Mouse (Mus musculus) limb, embryonic 11.5 days (tissue): ENCODE results near the gene Ctrc. TPM values are rescaled to one million over a fixed set of nuclear protein-coding genes. Genes with fewer than 3 reads are reported as not detected.
A peak's percentile ranks its signal among the peaks of the same experiment; 100 is the strongest.

Experiments used
- ATAC-seq: fragments of 200-750 bp; cut with Nextera tagmentation; 2 replicates; pipeline ENCODE4 v1.8.0; 2017; ENCODE audit warnings: low read depth; ENCODE audit not compliant: insufficient number of reproducible peaks, low FRiP score, low TSS enrichment
- DNase-seq: peaks from one replicate; pipeline ENCODE4 v3.0.0-alpha.2; 2015; ENCODE audit warnings: low spot score
- H3K27ac ChIP-seq: fragments of 300-500 bp; sonication (generic); replicated peaks from 2 replicates; pipeline ENCODE4 v1.5.1; 2014; ENCODE audit warnings: low read depth, mild to moderate bottlenecking, low read length
- H3K27me3 ChIP-seq: fragments of 300-500 bp; sonication (generic); 2 replicates; pipeline ENCODE4 v1.6.1; 2014; ENCODE audit warnings: mild to moderate bottlenecking, low read length, mixed read lengths; ENCODE audit not compliant: control insufficient read depth, insufficient read depth
- H3K36me3 ChIP-seq: fragments of 300-500 bp; sonication (generic); 2 replicates; pipeline ENCODE4 v1.6.1; 2014; ENCODE audit warnings: mild to moderate bottlenecking, low read length, moderate library complexity, mixed read lengths; ENCODE audit not compliant: control insufficient read depth, insufficient read depth
- H3K4me1 ChIP-seq: fragments of 300-500 bp; sonication (generic); 2 replicates; pipeline ENCODE4 v1.6.1; 2014; ENCODE audit warnings: low read length, mixed read lengths; ENCODE audit not compliant: control insufficient read depth, insufficient read depth
- H3K4me2 ChIP-seq: fragments of 300-500 bp; sonication (generic); 2 replicates; pipeline ENCODE4 v1.6.1; 2014; ENCODE audit warnings: low read depth, mild to moderate bottlenecking, moderate library complexity; ENCODE audit not compliant: severe bottlenecking
- H3K4me3 ChIP-seq: fragments of 300-500 bp; sonication (generic); 2 replicates; pipeline ENCODE4 v1.5.1; 2014; ENCODE audit warnings: low read depth, low read length
- H3K9ac ChIP-seq: fragments of 300-500 bp; sonication (generic); 2 replicates; pipeline ENCODE4 v1.6.1; 2014; ENCODE audit warnings: mild to moderate bottlenecking, low read length
- H3K9me3 ChIP-seq: fragments of 300-500 bp; sonication (generic); 2 replicates; pipeline ENCODE4 v1.6.1; 2016; ENCODE audit warnings: low read length; ENCODE audit not compliant: control insufficient read depth
- WGBS: fragments of 180-500 bp; shearing (Covaris S2); extraction: QIAGEN DNeasy Blood & Tissue Kit; methylation state at CpG from one replicate; pipeline ENCODE4 v1.1.7; 2014; 5-methylcytosine and 5-hydroxymethylcytosine counted together
- polyA plus RNA-seq: library from polyadenylated mRNA; unstranded; fragments of >200 nt; fragmentation: Nextera tagmentation; extraction: Ambion mirVana; gene quantifications from 2 replicates; pipeline ENCODE4 v1.2.1, GENCODE M21; 2014

The Ctrc gene
- polyA plus RNA-seq, 1 experiment from 2014 or later: not detected

DNA sequence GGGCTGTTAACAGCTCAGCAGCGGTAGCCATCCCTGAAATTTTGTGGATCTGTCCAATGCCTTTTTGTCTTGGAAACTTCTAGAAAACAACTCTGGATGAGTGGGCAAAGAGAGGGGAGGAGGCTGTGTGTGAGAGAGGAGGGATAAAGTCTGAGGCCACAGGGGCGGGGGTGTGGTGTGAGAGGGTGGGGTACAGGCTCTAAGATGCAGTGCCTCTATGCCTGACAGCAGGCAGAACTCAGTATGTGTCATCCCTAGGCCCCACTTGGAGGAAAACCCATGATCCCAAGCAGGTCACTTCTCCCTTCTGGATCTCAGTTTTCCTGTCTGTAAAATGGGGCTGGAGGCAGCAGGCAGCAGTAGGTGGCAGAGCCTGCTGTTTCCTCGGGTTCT lies 25.2 kb upstream of the Ctrc start:
- ATAC-seq (no peak), DNase-seq (no peak)
- Histone ChIP-seq H3K4me1 (peaks cover 10% of the 10 kb centered on the region), H3K27me3 (no peaks in the 10 kb centered on the region), H3K27ac (no peak overlapping the region), H3K4me3 (no peak overlapping the region), H3K36me3 (no peaks in the 10 kb centered on the region), H3K4me2 (no peak overlapping the region), H3K9me3 (no peaks in the 10 kb centered on the region), H3K9ac (no peak overlapping the region)
- 88% methylated on average over 3 of the region's 3 CpGs for WGBS

DNA sequence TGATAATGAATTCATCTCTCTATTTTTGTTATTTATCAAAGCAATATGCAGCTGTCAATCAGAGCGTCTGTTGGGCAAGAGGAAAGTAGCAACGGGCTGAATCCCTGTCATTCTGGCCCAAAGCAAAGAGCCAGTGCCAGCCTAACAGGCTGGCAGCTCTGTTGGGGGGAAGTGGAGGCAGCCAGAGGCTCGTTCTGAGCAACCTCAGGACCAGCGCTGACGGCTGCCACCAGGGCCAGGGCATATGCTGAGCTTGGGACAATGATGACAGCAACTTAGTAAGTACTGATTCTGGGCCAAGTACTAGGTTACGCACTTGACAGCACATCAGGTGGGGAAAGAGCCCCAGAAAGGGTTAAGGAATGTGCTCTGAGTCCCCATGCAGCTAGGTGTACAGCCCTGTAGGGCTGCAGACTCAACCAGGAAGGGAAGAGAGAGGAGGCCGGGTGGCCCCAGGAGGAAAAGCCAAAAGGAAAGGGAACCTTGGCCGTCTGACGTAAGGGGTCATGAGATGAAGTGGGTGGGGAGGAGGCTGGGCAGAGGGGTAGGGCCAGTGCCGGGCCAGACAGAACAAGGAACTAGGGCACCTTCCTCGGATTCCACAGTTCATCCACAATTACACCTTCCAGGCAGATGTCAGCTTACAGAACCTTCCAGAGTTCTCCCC lies 24.6 kb upstream of the Ctrc start:
- H3K36me3 ChIP-seq: no peaks in the 10 kb centered on the region
- no peak overlapping the region for H3K27ac ChIP-seq
- H3K4me2 ChIP-seq: no peak overlapping the region
- WGBS: 76% methylated on average over 11 of the region's 11 CpGs
- peaks cover 10% of the 10 kb centered on the region for H3K4me1 ChIP-seq
- no peak overlapping the region for H3K4me3 ChIP-seq
- DNase-seq (no peak), ATAC-seq (no peak)
- no peaks in the 10 kb centered on the region for H3K27me3 ChIP-seq
- H3K9ac ChIP-seq: 0 out of 2 replicates have a peak overlapping the region, but pooled peaks have one; percentile 17
- H3K9me3 ChIP-seq: no peaks in the 10 kb centered on the region

DNA sequence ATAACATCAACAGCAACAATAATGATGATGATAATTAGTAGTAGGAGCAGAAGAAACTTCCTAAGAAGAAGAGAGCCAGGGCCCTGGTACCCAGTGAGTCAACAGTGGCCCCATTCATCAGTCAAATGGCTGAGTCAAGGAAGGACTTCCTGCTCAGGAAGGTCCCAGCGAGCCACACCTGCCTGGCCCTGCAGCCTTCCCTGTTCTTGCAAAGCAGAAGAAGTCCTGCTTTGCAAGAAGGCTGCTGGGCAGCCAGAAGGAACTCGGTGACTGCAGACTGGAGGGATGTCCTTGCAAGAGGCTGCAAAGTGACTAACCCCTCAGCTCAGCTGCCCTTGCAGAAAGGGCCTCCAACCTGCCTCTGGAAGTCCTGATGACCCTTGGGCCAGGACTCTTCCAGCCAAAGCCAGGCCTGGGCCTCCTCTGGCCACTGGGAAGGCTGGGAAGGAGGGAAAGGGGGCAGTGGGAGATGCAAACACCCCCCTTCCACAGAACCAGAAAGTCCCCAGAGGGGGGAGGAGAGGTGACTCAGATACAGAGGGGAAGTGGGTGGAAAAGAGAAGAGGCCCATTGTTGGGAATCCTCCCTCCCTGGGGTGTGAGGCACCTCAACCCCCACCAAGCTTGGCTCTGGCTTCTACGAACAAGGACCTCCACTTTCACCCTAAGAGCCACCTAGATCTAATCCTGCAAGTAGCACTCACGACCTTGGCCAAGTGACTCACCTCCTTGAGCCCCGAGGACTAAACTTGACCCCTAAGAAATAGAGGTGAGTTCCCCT lies 23.5 kb upstream of the Ctrc start:
- DNase-seq: no peak
- Histone ChIP-seq H3K4me1 (peaks cover 6% of the 10 kb centered on the region; the same call in 1 of the 2 replicates), H3K27me3 (no peaks in the 10 kb centered on the region), H3K36me3 (no peaks in the 10 kb centered on the region), H3K4me2 (no peak overlapping the region), H3K4me3 (no peak overlapping the region), H3K9ac (no peak overlapping the region), H3K27ac (no peak overlapping the region), H3K9me3 (no peaks in the 10 kb centered on the region)
- no peak for ATAC-seq
- WGBS: 86% methylated on average over 5 of the region's 5 CpGs

DNA sequence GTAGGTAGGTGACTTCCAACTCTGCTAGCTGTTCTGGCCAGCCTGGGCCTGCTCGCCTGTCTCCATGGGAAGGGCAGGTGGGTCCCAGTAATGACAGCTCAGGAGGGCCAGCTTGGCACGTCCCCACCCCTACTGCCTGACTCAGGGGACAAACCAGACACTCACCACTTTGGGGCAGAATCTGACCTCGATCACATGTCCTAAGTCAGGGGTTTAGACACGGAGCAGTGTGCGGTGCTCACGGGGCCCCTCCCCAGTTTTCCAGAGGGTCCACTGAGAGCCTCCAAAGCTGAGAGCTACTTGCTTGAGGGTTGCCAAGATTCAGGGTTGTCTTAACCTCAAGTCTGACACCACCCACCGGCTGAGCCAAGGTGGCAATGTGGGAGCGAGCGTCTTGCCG lies 21.9 kb upstream of the Ctrc start:
- H3K9me3 ChIP-seq: no peaks in the 10 kb centered on the region
- no peak overlapping the region for H3K9ac ChIP-seq
- H3K4me1 ChIP-seq: peaks cover 3% of the 10 kb centered on the region; the same call in 1 of the 2 replicates
- H3K27me3 ChIP-seq: no peaks in the 10 kb centered on the region
- DNase-seq (no peak), ATAC-seq (no peak)
- H3K27ac ChIP-seq: no peak overlapping the region
- no peak overlapping the region for H3K4me3 ChIP-seq
- 77% methylated on average over 10 of the region's 10 CpGs for WGBS
- no peaks in the 10 kb centered on the region for H3K36me3 ChIP-seq
- H3K4me2 ChIP-seq: no peak overlapping the region

DNA sequence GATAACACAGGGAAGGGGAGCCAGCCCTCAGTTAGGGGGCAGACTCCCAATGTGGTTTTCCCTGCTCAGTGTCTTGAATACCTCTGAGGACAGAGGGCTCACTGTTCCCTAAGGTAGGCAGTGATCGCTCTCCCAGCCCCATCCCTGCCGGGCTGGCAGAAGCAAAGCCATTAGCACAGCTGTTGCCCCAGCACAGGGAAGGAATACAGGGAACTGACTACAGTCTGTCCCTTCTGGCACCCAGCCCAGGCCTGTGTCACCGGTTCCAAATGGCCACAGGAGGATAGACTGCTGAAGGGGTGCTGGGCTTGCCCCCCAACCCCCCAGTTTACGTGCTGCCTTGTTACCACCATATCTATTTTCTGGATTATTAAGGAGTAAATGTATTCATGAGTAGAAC lies 21.3 kb upstream of the Ctrc start:
- ATAC-seq: no peak
- no peak overlapping the region for H3K4me3 ChIP-seq

DNA sequence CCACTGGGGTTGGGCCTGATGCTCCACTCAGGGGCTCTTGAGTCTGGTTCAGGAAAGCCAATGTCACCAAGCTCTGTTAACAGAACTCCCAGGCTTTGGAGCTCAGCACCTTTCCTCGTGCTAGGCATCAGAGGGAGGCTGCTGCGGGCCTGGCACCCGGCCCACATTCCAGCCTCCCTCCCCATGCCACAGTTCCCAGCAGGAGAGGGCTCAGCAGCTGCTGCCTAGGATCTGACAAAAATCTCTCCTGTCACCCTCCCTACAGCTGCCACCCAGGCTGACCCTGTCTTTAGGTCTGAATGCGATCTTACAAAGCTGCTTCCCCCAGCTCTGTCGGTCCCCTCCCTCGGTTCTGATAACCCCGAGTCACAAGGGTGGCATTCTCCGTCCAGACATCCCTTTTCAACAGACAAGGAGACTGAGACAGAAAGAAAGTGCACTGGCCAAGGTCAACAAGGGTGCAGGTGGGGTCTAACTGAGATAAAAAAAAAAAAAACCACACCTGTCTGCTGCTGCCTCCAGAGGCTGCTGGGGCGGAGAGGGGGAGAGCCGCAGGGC lies 20.9 kb upstream of the Ctrc start:
- Histone ChIP-seq H3K4me3 (no peak overlapping the region), H3K27ac (no peak overlapping the region), H3K27me3 (no peaks in the 10 kb centered on the region), H3K4me2 (no peak overlapping the region), H3K36me3 (no peaks in the 10 kb centered on the region), H3K4me1 (peaks cover 2% of the 10 kb centered on the region; the same call in 1 of the 2 replicates), H3K9ac (no peak overlapping the region), H3K9me3 (no peaks in the 10 kb centered on the region)
- 42% methylated on average over 10 of the region's 10 CpGs for WGBS
- ATAC-seq (no peak), DNase-seq (no peak)

More for the DNA sequence above, 21.3 kb upstream of the Ctrc start:
- no peak overlapping the region for H3K4me2 ChIP-seq
- no peaks in the 10 kb centered on the region for H3K27me3 ChIP-seq
- 51% methylated on average over 4 of the region's 4 CpGs for WGBS
- no peaks in the 10 kb centered on the region for H3K9me3 ChIP-seq
- H3K36me3 ChIP-seq: no peaks in the 10 kb centered on the region
- H3K27ac ChIP-seq: no peak overlapping the region
- no peak for DNase-seq
- H3K4me1 ChIP-seq: peaks cover 3% of the 10 kb centered on the region; the same call in 1 of the 2 replicates
- no peak overlapping the region for H3K9ac ChIP-seq

DNA sequence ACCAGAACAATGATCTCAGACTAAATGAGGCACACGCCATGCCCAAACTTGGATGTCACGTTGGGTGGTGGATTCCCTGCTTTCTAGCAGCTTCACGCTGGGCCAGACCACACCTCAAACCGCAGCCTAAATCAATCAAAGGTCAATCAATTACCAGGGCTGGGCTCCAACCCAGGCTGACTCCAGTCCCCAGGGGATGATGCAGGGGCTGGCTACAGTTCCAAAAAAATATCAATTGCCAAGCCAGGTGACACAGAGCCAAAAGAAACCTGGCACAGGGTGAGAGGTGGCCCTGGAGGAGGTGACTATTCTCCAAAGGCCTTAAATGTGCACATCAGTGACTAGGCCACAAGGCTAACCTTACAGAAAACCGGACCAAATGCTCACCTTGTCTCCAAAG lies 19.4 kb upstream of the Ctrc start:
- DNase-seq (no peak), ATAC-seq (no peak)
- Histone ChIP-seq H3K36me3 (no peaks in the 10 kb centered on the region; the same call in 1 of the 2 replicates), H3K4me2 (no peak overlapping the region), H3K4me1 (no peaks in the 10 kb centered on the region), H3K9me3 (no peaks in the 10 kb centered on the region), H3K27me3 (no peaks in the 10 kb centered on the region), H3K9ac (no peak overlapping the region), H3K4me3 (no peak overlapping the region), H3K27ac (no peak overlapping the region)
- WGBS: 87% methylated on average over 5 of the region's 5 CpGs

DNA sequence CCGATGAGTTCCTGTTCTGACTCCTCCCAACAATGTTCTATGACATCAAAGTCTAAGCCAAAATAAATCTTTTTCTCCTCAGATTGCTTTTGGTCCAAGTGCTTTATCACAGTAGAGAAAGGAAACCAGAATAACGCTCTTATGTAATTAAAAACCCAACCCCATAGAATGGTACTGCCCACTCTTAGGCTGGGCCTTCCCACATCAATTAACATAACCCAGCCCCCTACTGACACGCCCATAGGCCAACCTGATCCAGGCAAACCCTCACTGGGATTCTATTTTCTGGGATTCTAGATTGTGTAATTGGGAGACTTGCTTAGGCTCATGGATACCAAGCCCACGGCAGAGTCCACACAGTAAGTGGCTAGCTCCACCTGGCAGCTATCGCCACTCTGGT lies 18.8 kb upstream of the Ctrc start:
- no peak overlapping the region for H3K9ac ChIP-seq
- no peaks in the 10 kb centered on the region for H3K4me1 ChIP-seq
- no peak overlapping the region for H3K4me3 ChIP-seq
- DNase-seq (no peak), ATAC-seq (no peak)
- no peaks in the 10 kb centered on the region; the same call in 1 of the 2 replicates for H3K36me3 ChIP-seq
- no peaks in the 10 kb centered on the region for H3K27me3 ChIP-seq
- H3K9me3 ChIP-seq: no peaks in the 10 kb centered on the region
- H3K4me2 ChIP-seq: no peak overlapping the region
- no peak overlapping the region for H3K27ac ChIP-seq
- WGBS: 93% methylated on average over 5 of the region's 5 CpGs
